Mouse (Mus musculus) spleen, adult 2 months (tissue): ENCODE data around the gene Stx3. TPM values are rescaled to one million over a fixed set of nuclear protein-coding genes. Genes with fewer than 3 reads are reported as not detected.

Experiments
- DNase-seq, 2 experiments: peaks; one replicate each; pipeline versions ENCODE4 v3.0.0 to v3.0.0-alpha.2; 2012 to 2021; ENCODE audit warnings: low spot score in 2 of 2, low read depth in 1 of 2
- H3K27ac ChIP-seq: fragments of 200-500 bp; 2 replicates; pipeline ENCODE4 v1.5.1; 2012; ENCODE audit warnings: low read length, inconsistent platforms; ENCODE audit not compliant: insufficient read depth
- H3K27me3 ChIP-seq: fragments of 200-500 bp; 2 replicates; pipeline ENCODE4 v1.6.1; 2012; ENCODE audit warnings: mild to moderate bottlenecking, moderate library complexity, low read length, inconsistent platforms; ENCODE audit not compliant: control insufficient read depth, insufficient read depth
- H3K36me3 ChIP-seq: fragments of 200-500 bp; 2 replicates; pipeline ENCODE4 v1.6.1; 2012; ENCODE audit warnings: mild to moderate bottlenecking, low read length, inconsistent platforms; ENCODE audit not compliant: control insufficient read depth, insufficient read depth
- H3K4me1 ChIP-seq: fragments of 200-500 bp; 2 replicates; pipeline ENCODE4 v1.6.1; 2011; ENCODE audit warnings: inconsistent platforms; ENCODE audit not compliant: control insufficient read depth, insufficient read depth, insufficient read length
- H3K4me3 ChIP-seq: fragments of 200-500 bp; 2 replicates; pipeline ENCODE4 v1.5.1; 2011; ENCODE audit warnings: mild to moderate bottlenecking, inconsistent platforms; ENCODE audit not compliant: insufficient read depth, insufficient read length; ENCODE audit errors: extremely low read depth
- CTCF ChIP-seq: fragments of 200-500 bp; IDR thresholded peaks from 2 replicates; pipeline ENCODE4 v1.5.1; 2011; ENCODE audit warnings: mild to moderate bottlenecking, inconsistent platforms; ENCODE audit not compliant: insufficient read depth, insufficient read length, insufficient replicate concordance; ENCODE audit errors: extremely low read depth
- POLR2A ChIP-seq: fragments of 200-500 bp; IDR thresholded peaks from 2 replicates; pipeline ENCODE4 v1.6.1; 2011; ENCODE audit warnings: low read depth, low read length, inconsistent platforms
- WGBS: fragments of 180-500 bp; shearing (Covaris S2); methylation state at CpG from one replicate; pipeline ENCODE4 v1.1.7; 2018; 5-methylcytosine and 5-hydroxymethylcytosine counted together
- polyA plus RNA-seq: library from polyadenylated mRNA; depleted of rRNA; stranded (reverse); fragments of >200 nt; gene quantifications from 2 replicates; pipeline ENCODE4 v1.2.3, GENCODE M21; 2012

The Stx3 gene
- polyA plus RNA-seq, 1 experiment, result 2.0 TPM

GRCm38 (mm10) chr19:11793741-11794359 is 25.4 kb downstream of the Stx3 start:
- TF ChIP-seq POLR2A, result no peak
- no peak for TF ChIP-seq CTCF
- Histone ChIP-seq H3K27me3 (no peaks in the 10 kb centered on the region), H3K27ac (no peak overlapping the region), H3K36me3 (no peaks in the 10 kb centered on the region), H3K4me3 (no peak overlapping the region), H3K4me1 (no peaks in the 10 kb centered on the region)
- DNase-seq, result no peak
- WGBS, result 85% methylated on average over 2 of the region's 2 CpGs

GRCm38 (mm10) chr19:11791825-11792224 is 27.4 kb downstream of the Stx3 start:
- TF ChIP-seq CTCF (no peak), POLR2A (no peak)
- WGBS, result 53% methylated on average over 5 of the region's 5 CpGs
- no peaks in the 10 kb centered on the region for H3K4me1 ChIP-seq
- no peaks in the 10 kb centered on the region for H3K27me3 ChIP-seq
- DNase-seq, result no peak
- H3K36me3 ChIP-seq, result no peaks in the 10 kb centered on the region
- H3K27ac ChIP-seq, result no peak overlapping the region
- H3K4me3 ChIP-seq, result no peak overlapping the region

GRCm38 (mm10) chr19:11788876-11789275 is 30.3 kb downstream of the Stx3 start:
- no peak overlapping the region for H3K27ac ChIP-seq
- TF ChIP-seq CTCF, result no peak
- no peak for DNase-seq
- no peaks in the 10 kb centered on the region for H3K4me1 ChIP-seq
- no peaks in the 10 kb centered on the region for H3K27me3 ChIP-seq
- H3K36me3 ChIP-seq, result no peaks in the 10 kb centered on the region
- no peak overlapping the region for H3K4me3 ChIP-seq
- 88% methylated on average over 6 of the region's 6 CpGs for WGBS

- Histone ChIP-seq H3K27me3 (no peaks in the 10 kb centered on the region), H3K4me1 (no peaks in the 10 kb centered on the region), H3K27ac (no peak overlapping the region), H3K4me3 (no peak overlapping the region), H3K36me3 (no peaks in the 10 kb centered on the region)
- 82% methylated on average over 6 of the region's 6 CpGs for WGBS
- TF ChIP-seq CTCF (no peak), POLR2A (no peak)
- DNase-seq, result no peak
Measured at GRCm38 (mm10) chr19:11787826-11788225, 31.4 kb downstream of the Stx3 start.

GRCm38 (mm10) chr19:11785409-11786154 is 33.6 kb downstream of the Stx3 start:
- 95% methylated on average over 14 of the region's 14 CpGs for WGBS
- no peak for TF ChIP-seq CTCF
- TF ChIP-seq POLR2A, result no peak
- Histone ChIP-seq H3K4me1 (no peaks in the 10 kb centered on the region), H3K27ac (no peak overlapping the region), H3K27me3 (no peaks in the 10 kb centered on the region), H3K4me3 (no peak overlapping the region), H3K36me3 (no peaks in the 10 kb centered on the region)
- no peak for DNase-seq

- Histone ChIP-seq H3K4me1 (no peaks in the 10 kb centered on the region), H3K27me3 (no peaks in the 10 kb centered on the region), H3K27ac (no peak overlapping the region), H3K4me3 (no peak overlapping the region), H3K36me3 (peaks cover 10% of the 10 kb centered on the region)
- peak in 1 of 2 experiments; percentile 52 for DNase-seq
- 67% methylated on average over 7 of the region's 7 CpGs for WGBS
- TF ChIP-seq CTCF (peak; percentile 32; the same call in 1 of the 2 replicates), POLR2A (no peak)
Measured at GRCm38 (mm10) chr19:11777191-11777865, 41.9 kb downstream of the Stx3 start.
